Mouse (Mus musculus): Measurements from ENCODE around the gene Hsd11b1.

Hsd11b1 gene

DNA sequence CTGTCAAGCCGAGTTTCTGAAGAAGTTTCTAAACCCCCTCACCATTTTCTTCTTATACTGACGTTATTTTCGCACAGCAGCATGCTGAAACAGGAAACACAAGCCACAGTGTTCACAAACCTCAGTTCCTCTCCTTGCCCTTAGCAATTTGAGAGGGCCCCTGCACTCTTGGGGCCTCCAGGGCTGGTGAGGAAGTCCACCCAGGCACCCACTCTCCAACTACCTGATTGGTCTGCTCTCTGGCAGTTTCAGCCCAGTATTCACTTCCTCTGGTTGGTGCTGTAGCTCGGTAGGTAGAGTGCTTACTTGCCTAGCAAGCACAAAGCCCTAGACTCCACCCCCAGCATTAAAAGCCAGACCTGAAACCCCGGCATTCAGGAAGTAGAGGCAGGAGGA is 62.5 kb downstream of the Hsd11b1 start, which contains the start of gene Traf3ip3:
Gene Traf3ip3, minus strand, starts transcription at position 321 of the 396 bp plus-strand sequence.
- peak; percentile 96 for DNase-seq (ENCODE audit: low spot score in 2 of 2)

DNA sequence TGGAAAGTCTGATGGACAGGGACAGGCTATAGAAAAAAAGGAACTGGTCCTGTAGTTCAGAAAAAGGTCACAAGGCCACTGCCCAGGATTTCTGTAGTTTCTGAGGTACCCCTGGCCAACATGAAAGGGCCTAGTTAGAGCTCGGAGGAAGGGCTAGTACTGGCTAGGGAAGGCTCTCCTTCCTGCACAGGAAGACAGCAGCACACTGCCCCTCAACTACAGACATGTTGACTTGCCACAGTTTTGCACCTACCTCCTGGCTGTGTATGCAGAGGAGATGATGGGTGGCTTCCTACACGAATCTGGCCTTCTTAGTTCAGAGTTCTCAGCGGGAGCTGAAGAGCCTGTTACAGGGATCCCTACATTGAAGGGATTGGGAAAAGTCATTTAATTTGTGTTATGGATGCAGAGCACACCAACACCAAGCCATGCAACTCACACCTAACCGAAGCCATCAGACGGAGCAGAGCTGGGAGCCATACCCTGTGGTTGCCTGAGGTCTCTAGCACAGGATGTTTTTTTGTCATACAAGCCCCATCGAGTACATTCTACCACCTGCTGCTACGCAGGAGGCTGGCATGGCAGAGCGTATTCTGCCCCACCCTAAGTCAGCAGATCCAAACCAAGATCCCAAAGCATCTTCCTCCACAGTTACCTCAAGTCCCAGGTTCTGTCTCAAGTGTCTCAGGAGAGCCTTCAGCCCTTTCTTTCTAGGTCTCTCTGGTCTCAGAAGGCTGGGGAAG is 63.1 kb downstream of the Hsd11b1 start:
- DNase-seq (ENCODE audit: low spot score in 2 of 2) = peak; percentile 66 to 69

DNA sequence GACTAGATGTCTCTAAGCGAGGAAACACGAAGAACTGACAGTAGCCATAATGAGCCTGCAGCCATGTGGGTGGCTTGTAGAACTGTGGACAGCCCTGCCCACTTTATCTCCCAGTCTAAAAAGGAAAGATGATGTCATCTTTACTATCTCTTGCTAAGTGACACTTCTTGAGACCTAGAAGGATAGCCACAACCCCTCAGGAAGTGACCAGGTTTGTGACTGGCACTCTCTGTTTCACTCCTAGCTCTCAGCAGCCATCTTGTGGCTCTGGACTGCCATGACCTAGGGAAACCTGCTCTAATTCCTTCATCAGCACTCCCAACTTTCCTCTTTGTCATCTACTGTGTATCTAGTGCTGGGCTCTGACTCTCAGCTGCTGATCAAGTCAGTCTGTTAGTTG is 65.6 kb downstream of the Hsd11b1 start:
- DNase-seq (ENCODE audit: low spot score in 2 of 2) = no peak

DNA sequence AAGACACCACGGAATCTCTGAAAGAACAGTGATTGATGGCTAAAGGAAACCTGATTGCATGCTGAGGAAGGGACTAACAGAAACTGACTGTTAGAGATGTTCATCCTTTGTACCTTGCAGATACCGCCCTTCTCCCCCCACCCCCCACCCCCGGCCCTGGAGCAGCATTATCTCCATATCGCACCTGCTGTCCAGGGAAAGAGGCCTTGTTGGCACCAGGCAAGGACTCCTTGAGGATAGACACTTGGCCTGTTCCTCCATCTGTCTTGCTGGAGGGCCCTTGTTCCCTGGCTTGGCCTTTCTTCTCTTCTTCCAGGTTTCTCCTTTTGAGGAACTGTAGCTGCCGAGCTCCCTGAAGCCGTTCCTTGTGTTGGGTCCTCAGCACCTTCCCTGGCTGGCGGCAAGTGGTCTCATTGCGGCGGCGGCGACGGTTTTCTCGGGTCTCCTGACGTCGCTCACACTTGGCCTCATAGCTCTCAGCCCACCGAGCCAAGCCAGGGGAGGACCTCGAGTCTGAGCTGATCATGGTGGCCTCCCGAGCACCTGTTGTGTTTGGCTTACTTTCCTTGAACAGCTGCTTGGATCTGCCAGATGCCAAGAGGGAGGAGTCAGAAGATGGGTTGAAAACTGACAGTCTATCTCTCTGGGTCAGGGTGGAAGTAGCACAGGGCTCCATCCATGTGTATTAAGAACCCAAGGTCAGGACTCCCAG is 66.2 kb downstream of the Hsd11b1 start:
- DNase-seq (ENCODE audit: low spot score in 2 of 2) = no peak

DNA sequence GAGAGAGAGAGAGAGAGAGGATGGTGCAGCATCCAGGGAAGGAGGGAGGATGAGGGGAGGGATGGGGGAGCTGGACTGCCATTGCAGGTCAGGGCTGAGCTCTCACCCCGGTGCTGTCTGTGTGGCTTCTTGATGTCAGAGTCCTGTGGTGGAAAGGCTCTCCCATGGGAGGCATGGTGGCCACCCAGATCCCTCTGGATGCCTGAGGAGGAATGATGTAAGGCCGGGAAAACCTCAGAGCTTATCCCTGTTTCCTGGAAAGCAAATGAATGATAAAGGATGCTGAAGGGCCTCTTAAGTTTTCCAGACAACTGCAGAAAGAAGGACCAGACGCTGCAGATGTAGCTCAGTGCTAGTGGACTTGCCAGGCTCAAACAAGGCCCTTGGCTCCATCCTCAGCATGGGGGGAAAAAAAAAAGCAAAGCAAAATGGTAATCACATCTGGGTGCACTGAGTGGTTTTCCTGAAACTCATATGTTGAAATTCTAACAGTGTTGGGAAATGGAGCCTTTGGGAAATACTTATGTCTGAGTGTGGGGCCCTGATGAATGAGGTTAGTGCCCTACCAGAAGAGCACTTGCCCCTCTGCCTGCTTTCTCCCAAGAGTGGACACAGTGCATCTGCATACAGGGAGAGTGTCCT is 68.6 kb downstream of the Hsd11b1 start:
- no peak for DNase-seq (ENCODE audit: low spot score in 2 of 2)

DNA sequence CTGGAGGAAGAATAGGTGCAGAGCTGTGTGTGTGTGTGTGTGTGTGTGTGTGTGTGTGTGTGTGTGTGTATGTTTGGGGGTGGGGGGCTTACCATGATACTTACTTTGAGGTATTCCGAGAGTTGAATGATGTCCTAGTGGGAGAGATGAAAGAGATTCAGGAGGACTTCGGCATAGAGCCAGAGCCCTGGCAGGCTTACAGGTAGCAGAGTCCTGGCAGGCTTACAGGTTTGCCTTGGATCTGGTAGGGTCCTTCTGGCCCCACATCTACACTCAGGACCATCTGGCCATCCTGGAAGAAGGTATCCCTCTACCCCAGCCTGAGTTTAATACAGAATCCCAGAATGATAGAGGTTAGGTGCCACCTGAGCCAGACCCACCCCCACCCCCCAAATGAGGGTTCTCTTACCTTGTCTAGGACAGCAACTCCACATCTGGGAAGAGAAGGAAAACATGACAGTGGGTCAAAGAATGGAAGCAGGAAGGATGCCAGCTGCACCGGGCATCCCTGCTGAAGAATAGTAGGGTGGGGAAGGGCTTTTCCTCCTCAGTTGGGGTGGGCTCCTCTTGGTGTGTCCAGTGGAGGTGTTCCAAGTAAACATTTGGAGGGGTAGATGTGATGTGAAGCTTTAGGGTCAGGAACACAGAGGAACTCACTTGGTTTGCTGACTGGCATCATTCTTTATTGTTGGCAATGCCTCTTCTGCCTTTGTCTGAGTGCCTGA is 69.3 kb downstream of the Hsd11b1 start:
- no peak for DNase-seq (ENCODE audit: low spot score in 2 of 2)

DNA sequence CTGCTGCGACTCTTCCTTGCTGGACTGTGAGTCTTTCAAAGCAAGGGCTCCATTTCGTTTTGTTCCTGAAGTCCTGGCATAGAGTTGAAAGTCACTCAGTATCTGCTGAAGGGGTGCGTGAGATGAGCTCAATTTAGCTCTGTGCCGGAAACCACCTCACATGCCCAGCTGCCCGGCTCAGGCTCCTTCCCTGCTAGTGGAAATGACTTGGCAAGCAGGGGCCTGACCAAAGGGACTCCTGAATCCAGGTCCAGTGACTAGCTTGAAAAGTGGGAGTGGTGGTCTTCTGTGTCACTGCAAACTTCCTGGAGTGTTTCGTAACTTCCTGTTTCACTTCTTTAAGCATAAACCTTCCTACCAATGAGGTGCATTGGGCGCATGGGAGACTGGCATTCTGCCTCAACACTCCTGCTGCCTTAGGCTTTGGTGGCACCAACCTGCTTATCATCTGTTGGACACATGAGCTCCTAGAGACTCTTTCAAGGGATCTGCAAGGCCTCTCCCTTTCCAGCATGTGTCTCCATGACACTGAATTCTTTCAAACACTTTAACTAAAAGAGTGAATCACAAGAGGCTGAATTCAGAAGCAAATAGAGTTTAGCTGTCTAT is 72.1 kb downstream of the Hsd11b1 start:
- DNase-seq (ENCODE audit: low spot score in 2 of 2) = no peak

DNA sequence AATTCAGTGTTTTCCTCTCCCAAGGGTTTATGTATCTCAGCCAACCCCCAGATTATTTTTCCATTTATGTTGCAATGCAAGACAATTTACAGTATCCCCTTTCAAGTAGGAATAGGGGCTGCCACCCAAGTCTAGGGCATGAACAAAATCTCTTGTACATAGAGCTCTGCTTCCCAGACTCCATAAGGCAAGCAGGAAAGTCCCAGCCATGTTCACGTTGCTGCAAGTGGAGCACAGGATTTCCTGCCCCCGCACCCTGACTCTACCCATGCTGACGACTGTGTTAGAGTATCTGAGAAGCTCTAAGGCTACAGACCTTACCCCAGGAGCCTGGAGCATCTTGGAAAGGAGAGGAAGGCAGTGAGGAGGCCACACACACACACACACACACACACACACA is 74.1 kb downstream of the Hsd11b1 start:
- DNase-seq (ENCODE audit: low spot score in 2 of 2) = no peak

DNA sequence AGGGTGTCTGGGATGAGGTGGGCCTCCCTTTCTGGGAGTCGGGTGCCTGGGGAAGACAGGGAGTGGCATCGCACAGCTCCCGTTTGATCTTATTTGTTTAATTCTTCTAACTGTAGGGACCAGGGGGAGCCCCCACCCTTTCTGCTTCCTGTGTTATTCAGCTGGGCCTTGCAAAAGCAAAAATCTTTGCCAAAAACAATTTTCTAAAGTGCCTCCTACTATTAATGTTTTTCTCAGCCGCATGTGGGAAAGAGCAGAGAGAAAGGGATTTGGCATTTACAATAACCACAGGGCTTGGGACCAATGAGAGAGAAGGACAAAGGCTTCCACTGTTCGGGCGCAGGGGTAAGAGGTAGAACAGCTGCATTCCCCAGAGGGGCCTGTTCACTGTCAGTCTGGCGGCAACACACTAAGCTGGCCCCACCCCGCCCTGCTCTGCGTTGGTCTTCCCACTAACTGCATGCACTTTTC is 74.7 kb downstream of the Hsd11b1 start:
- DNase-seq (ENCODE audit: low spot score in 2 of 2) = peak; percentile 79

DNA sequence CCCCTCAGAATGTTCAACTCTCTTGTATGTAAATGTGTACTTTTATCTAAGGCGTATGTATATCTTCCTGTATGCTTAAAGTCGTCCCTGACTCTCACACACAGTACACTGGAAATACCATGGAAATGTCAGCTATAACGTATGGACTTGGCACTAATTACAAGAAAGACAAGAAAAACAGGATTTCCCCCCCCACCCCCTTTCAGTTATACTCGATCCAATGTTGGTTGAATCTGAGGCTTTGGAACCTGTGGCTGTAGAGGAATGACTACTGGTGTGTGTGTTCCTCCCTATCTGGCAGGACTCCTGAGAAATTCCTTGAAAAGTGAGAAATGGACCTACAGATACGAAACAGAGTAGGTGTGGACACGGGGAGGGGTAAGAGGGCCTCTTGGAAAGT is 75.6 kb downstream of the Hsd11b1 start:
- no peak for DNase-seq (ENCODE audit: low spot score in 2 of 2)

DNA sequence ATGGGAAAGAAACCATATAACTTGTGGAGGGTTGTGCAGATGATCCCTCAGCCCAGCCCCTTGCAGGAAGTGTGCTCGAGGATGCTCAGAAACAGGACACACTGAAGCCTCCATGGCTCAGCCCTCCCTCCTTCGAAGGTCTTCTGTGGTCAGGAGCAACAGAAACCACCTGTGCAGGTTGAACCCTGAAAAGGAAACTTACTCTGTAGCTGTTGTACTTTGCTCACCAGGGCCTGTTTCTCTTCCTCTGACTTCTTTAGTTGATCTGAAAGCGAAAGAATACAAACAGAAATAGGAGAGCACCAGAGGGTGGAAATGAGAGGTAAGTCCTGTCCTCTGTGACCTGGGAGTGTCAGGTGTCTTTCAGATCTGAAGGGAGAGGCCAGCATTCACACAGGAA is 82.8 kb downstream of the Hsd11b1 start:
- DNase-seq (ENCODE audit: low spot score in 2 of 2) = peak; percentile 48 to 51

DNA sequence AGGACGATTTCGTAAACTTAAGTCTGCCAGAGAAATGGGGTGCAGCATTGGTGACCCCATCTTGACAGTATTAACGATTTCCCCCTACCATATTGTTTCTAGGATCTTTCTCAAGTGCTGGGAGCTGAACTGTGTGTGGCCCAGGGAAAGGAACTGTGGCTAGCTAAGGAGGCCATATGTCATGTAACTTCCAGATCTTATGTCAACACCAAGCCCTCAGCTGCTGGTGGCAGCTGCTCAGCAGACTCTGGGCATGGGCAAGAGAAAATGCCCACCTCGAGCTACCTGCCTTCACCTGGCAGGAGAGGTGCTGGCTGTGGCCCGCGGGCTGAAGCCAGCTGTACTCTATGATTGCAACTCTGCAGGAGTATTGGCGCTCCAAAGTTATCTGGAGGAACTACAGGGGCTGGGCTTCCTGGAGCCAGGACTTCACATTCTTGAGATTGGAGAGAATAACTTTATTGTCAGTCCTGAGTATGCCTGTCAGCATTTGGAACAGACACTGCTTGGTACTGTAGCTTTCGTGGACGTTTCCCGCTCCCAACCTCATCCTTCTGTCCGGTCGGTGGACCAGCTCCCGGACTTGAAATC is 89.6 kb downstream of the Hsd11b1 start:
- no peak for DNase-seq (ENCODE audit: low spot score in 2 of 2)

DNA sequence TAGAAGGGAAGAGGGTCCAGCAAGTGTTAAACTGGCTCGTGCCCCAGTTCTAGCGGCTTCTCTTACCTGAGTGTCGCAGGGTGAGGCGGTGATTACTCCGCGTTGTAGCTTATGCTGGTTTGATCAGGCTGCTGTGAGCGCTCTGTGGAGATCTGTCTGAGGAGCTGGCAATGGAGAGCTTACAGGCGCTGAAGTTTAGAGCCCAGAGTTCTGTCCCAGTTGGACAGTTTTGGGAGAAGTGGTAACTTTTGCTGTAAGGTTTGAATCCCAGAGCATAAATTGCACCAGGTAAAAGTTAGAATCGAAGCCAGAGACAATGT is 90.1 kb downstream of the Hsd11b1 start:
- DNase-seq (ENCODE audit: low spot score in 2 of 2) = no peak

DNA sequence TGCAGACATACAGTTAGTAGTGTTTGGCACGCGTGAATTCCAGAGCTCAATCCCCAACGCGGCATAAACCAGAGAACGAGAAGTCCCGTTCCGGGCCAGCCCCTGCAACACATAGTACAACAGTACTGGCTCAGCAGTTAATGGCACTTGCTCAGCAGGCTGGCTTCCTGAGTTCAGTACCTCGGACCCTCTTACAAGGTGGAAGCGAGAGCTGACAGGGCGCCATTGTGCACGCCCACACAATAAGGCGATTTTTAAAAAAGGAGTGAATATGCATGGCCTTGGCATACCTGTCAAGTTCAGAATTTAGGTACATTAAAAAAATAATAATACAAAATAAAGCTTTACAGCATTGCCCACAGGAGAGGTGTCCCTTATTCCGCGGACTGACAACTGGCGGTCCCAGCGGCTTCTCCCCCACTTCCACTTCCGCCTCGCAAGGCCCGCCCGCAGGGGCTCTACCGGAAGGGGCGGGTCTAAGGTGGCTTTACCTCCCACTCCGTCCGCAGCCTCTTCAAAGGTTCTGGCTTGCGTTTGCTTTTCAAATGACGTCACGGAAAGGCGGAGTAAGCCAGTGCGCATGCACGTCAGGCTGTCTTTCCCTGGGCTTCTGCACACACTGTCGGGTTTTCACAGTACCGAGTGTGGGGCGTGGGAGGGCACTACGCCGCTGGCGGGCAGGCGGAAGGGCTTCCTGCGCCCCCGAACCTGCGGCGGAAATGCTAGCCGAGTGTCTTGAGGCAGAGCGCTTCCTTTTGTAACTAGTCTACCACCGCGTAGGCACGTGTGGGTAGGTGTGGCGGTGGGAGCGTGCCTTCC is 90.7 kb downstream of the Hsd11b1 start:
- peak; percentile 98 to 99 for DNase-seq (ENCODE audit: low spot score in 2 of 2)

Measured in spleen, postnatal 36 days (tissue).